Mouse (Mus musculus) A20 (cell line): ENCODE measurements at regions not wholly inside any gene's neighbourhood (a gene's known extent, or its start where the extent isn't known, plus 50 kb on each side); places are given as distances from the start of the nearest gene placed in this dataset.

ENCODE experiments used
- DNase-seq: peaks from one replicate; pipeline ENCODE4 v3.0.0-alpha.2; 2011; ENCODE audit warnings: low read depth, low spot score

- no peak for DNase-seq
These were observed 96.7 kb upstream of the Ppp1r26 start for GRCm38 (mm10) chr2:28349911-28350310.

GRCm38 (mm10) chr2:28351445-28351844 lies 95.2 kb upstream of the Ppp1r26 start:
- no peak for DNase-seq

- no peak for DNase-seq
These were observed 93.7 kb upstream of the Ppp1r26 start for GRCm38 (mm10) chr2:28352903-28353302.

GRCm38 (mm10) chr2:28362199-28362598 lies 84.4 kb upstream of the Ppp1r26 start:
- no peak for DNase-seq

- no peak for DNase-seq
These were observed 82.0 kb upstream of the Ppp1r26 start for GRCm38 (mm10) chr2:28364623-28365022.

GRCm38 (mm10) chr2:28365756-28366155 lies 80.8 kb upstream of the Ppp1r26 start:
- no peak for DNase-seq

GRCm38 (mm10) chr2:28374838-28375237 lies 71.8 kb upstream of the Ppp1r26 start:
- peak; percentile 34 for DNase-seq

- no peak for DNase-seq
These were observed 68.4 kb upstream of the Ppp1r26 start for GRCm38 (mm10) chr2:28377948-28378822.

GRCm38 (mm10) chr2:28382051-28382802 lies 64.4 kb upstream of the Ppp1r26 start:
- DNase-seq: no peak

- no peak for DNase-seq
These were observed 61.7 kb upstream of the Ppp1r26 start for GRCm38 (mm10) chr2:28384875-28385274.

- DNase-seq: no peak
These were observed 59.8 kb upstream of the Ppp1r26 start for GRCm38 (mm10) chr2:28386784-28387183.

GRCm38 (mm10) chr2:28387422-28387836 lies 59.2 kb upstream of the Ppp1r26 start:
- DNase-seq: no peak

GRCm38 (mm10) chr2:28387926-28388325 lies 58.7 kb upstream of the Ppp1r26 start:
- DNase-seq: no peak

GRCm38 (mm10) chr2:28389703-28390102 lies 56.9 kb upstream of the Ppp1r26 start:
- DNase-seq: no peak

GRCm38 (mm10) chr2:28395391-28395790 lies 51.2 kb upstream of the Ppp1r26 start:
- DNase-seq: no peak
